Mouse (Mus musculus) hindbrain, embryonic 14.5 days (tissue): ENCODE data around the gene Gnb5. TPM values are rescaled to one million over a fixed set of nuclear protein-coding genes. Genes with fewer than 3 reads are reported as not detected.

ENCODE experiments used
- ATAC-seq: fragments of 200-750 bp; cut with Nextera tagmentation; 2 replicates; pipeline ENCODE4 v1.8.0; 2017; ENCODE audit warnings: moderate number of reproducible peaks, mild to moderate bottlenecking, moderate TSS enrichment, moderate library complexity; ENCODE audit not compliant: low FRiP score
- DNase-seq: peaks from one replicate; pipeline ENCODE4 v3.0.0-alpha.2; 2015; ENCODE audit warnings: low spot score
- H3K27ac ChIP-seq: fragments of 300-500 bp; sonication (generic); 2 replicates; pipeline ENCODE4 v1.5.1; 2014; ENCODE audit warnings: mild to moderate bottlenecking, moderate library complexity
- H3K27me3 ChIP-seq: fragments of 300-500 bp; sonication (generic); 2 replicates; pipeline ENCODE4 v1.6.1; 2014; ENCODE audit warnings: mild to moderate bottlenecking, low read length, mixed read lengths; ENCODE audit not compliant: control insufficient read depth, insufficient read depth
- H3K36me3 ChIP-seq: fragments of 300-500 bp; sonication (generic); replicated peaks from 2 replicates; pipeline ENCODE4 v1.6.1; 2014; ENCODE audit not compliant: control insufficient read depth, insufficient read depth
- H3K4me1 ChIP-seq: fragments of 300-500 bp; sonication (generic); replicated peaks from 2 replicates; pipeline ENCODE4 v1.6.1; 2014; ENCODE audit warnings: antibody characterized with exemption, low read length, mixed read lengths; ENCODE audit not compliant: control insufficient read depth, insufficient read depth
- H3K4me2 ChIP-seq: fragments of 300-500 bp; sonication (generic); replicated peaks from 2 replicates; pipeline ENCODE4 v1.6.1; 2014; ENCODE audit warnings: mild to moderate bottlenecking, moderate library complexity
- H3K4me3 ChIP-seq: fragments of 300-500 bp; sonication (generic); replicated peaks from 2 replicates; pipeline ENCODE4 v1.5.1; 2014; ENCODE audit warnings: mild to moderate bottlenecking, low read length
- H3K9ac ChIP-seq: fragments of 300-500 bp; sonication (generic); 2 replicates; pipeline ENCODE4 v1.6.1; 2014
- H3K9me3 ChIP-seq: fragments of 300-500 bp; sonication (generic); 2 replicates; pipeline ENCODE4 v1.6.1; 2016; ENCODE audit warnings: low read length; ENCODE audit not compliant: control insufficient read depth
- WGBS: fragments of 180-500 bp; shearing (Covaris S2); extraction: QIAGEN DNeasy Blood & Tissue Kit; methylation state at CpG from one replicate; pipeline ENCODE4 v1.1.7; 2014; 5-methylcytosine and 5-hydroxymethylcytosine counted together
- polyA plus RNA-seq: library from polyadenylated mRNA; unstranded; fragments of >200 nt; fragmentation: Nextera tagmentation; extraction: Ambion mirVana; gene quantifications from 2 replicates; pipeline ENCODE4 v1.2.1, GENCODE M21; 2014

The Gnb5 gene
- polyA plus RNA-seq, 1 experiment from 2014 or later, result 89.7 TPM

DNA sequence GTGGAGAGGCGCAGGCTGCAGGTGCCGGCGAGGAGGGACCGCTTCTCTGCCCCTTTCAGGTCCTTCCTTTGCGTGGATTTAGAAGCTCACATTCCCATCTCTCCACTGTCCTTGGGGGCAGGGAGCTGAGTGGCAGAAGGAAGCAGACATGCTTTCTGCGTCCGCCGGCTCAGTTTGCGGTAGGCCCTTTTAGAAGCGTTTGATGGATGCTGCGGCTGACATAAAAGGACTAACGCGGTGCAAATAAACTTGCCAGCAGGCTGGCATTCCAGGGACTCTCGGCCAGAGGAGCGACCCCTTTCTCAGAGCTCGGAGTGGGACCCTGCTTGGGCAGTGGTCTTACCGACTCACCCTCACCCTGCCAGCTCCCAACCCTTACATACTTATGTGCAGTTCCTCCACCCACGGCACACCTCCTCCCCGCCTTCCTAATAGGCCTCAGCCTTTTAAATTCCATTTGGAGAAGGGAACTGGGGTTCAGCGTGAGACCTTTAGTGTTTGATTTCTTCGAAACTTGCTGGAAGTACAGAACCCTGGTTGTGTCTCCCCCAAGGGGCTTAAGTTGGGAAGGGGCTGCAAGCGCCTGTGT, 8.5 kb downstream of the Gnb5 start:
- Histone ChIP-seq H3K4me2 (peak overlapping the region; percentile 74), H3K4me3 (peak overlapping the region; percentile 82), H3K4me1 (peaks cover 29% of the 10 kb centered on the region), H3K9ac (peak overlapping the region; percentile 90), H3K36me3 (no peaks in the 10 kb centered on the region), H3K27ac (peak overlapping the region; percentile 87), H3K9me3 (no peaks in the 10 kb centered on the region), H3K27me3 (no peaks in the 10 kb centered on the region)
- ATAC-seq (peak; percentile 7; the same call in 1 of the 2 replicates), DNase-seq (peak; percentile 28)
- 1% methylated on average over 22 of the region's 22 CpGs for WGBS

DNA sequence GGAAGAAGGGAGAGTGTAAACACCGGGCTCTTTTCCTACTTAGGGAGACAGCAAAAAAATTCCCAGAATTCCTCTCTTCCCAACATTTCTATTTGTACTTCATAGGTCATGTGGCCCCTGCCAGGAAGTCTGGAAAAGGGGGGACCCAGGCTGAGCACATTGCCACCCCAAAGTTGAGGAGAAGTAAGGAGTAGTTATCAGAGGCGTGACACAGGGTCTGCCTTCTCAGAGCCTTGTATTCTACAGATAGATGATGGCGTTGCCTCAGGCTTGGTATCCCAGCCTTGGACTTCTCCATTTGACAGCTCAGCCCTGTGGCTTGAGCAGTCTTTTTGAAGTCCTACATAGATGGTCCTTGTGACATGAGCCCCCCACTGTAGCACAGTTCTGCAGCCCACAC, 9.2 kb downstream of the Gnb5 start:
- WGBS, result 64% methylated on average over 3 of the region's 3 CpGs
- Histone ChIP-seq H3K4me1 (peaks cover 29% of the 10 kb centered on the region), H3K27me3 (no peaks in the 10 kb centered on the region), H3K27ac (no peak overlapping the region), H3K9me3 (no peaks in the 10 kb centered on the region), H3K9ac (peak overlapping the region; percentile 90), H3K36me3 (no peaks in the 10 kb centered on the region), H3K4me2 (peak overlapping the region; percentile 74), H3K4me3 (peak overlapping the region; percentile 82)
- no peak for ATAC-seq
- DNase-seq, result no peak

DNA sequence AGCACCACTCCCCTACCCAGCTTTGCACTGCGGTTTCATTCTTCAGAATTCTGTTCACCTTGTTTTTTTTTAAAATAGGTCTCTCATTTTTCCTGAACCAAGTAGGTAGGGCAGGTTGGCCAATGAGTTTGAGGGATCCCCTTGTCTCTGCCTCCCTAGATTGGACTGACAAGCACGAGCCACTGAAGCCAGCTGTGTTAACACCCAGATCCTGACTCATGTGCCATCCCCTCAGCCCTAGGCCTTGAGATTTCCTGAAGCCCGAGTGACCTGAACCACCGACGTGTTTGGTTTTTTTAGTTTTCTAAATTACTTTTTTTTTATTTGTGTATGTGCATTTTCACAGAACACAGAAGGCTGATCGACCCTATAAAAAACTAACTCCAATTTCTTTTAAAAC, 10.7 kb downstream of the Gnb5 start:
- Histone ChIP-seq H3K4me1 (peaks cover 29% of the 10 kb centered on the region), H3K4me3 (no peak overlapping the region), H3K9me3 (no peaks in the 10 kb centered on the region), H3K9ac (no peak overlapping the region), H3K27me3 (no peaks in the 10 kb centered on the region), H3K36me3 (no peaks in the 10 kb centered on the region), H3K4me2 (no peak overlapping the region), H3K27ac (no peak overlapping the region)
- ATAC-seq (no peak), DNase-seq (no peak)
- WGBS, result 97% methylated on average over 6 of the region's 6 CpGs

DNA sequence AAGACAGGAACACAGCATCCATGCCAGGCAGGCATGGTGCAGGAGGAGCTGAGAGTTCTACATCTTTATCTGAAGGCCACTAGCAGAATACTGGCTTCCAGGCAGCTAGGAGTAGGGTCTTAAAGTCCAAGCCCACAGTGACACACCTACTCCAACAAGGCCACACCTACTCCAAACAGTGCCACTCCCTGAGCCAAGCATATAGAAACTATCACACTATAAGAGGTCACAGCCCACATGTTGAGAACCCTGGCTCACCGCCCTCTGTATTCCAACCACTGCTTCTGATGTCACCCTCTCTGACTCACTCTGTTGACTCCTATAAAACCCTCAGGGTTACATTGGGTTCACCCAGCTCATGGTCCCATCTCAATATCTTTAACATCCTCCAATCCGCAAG, 12.1 kb downstream of the Gnb5 start:
- 92% methylated on average over 2 of the region's 2 CpGs for WGBS
- H3K4me2 ChIP-seq, result no peak overlapping the region
- DNase-seq (no peak), ATAC-seq (no peak)
- H3K27me3 ChIP-seq, result no peaks in the 10 kb centered on the region
- H3K4me1 ChIP-seq, result peaks cover 29% of the 10 kb centered on the region
- no peak overlapping the region for H3K4me3 ChIP-seq
- no peak overlapping the region for H3K27ac ChIP-seq
- no peak overlapping the region for H3K9ac ChIP-seq
- no peaks in the 10 kb centered on the region for H3K36me3 ChIP-seq
- no peaks in the 10 kb centered on the region for H3K9me3 ChIP-seq

DNA sequence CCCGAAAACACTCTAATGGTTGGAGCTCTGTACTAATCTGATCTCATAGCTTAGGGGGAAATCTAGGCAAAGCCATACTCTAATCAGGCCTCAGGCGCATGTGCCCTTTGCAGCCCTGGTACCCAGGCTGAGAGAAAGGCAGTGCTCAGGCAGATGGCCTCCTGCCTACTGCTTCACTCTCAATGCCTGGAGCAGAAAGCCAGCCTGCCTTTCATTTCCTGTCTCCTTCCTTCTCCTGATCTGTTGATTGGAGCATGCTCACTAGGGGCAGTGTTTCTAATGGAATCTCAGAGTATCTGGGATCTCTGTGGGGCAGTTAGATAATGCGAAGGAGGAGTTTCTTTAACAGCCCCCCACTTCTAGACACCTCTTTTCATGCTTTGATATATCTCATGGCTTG, 13.3 kb downstream of the Gnb5 start:
- Histone ChIP-seq H3K27ac (peak overlapping the region; percentile 26; the same call in 1 of the 2 replicates), H3K9ac (no peak overlapping the region), H3K9me3 (no peaks in the 10 kb centered on the region), H3K4me2 (no peak overlapping the region), H3K36me3 (no peaks in the 10 kb centered on the region), H3K4me3 (no peak overlapping the region), H3K4me1 (peaks cover 24% of the 10 kb centered on the region), H3K27me3 (no peaks in the 10 kb centered on the region)
- ATAC-seq, result no peak
- 81% methylated on average over 3 of the region's 3 CpGs for WGBS
- DNase-seq, result no peak

DNA sequence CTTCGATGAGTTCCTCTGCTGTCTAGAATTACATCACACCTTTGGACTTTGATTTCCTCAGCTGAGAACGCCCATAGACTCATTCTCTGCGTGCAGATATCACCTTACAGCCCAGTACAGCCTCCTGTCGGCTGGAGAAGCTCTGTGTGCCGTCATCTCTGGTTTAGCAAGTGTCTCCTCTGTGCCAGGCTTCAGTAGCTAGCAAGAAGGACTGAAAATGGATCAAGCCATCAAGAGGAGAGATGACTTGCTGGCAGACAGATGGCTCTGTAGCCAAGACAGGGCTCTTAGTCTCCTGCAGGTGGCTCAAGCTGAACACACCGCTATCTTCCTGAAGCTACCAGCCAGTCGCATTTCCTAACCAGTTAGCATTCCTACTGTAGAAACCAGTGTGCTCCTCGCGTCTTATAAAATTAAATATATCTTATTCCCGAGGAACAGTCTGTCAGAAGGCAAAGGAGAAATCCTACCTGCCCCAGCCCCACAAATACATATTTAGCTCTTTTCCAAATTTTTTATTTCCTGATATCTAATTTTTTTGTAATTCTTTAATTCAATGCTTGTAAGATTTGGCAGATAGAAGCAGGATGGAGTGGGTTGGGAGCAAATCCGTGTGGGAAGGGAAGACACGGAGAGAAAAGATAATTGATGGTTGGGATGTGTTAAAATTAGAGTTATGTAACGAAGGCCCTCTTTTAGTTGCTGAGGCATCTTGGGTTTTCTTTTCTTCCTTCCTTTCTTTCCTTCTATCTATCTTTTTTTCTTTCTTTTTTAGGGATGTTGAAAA, 16.2 kb downstream of the Gnb5 start:
- WGBS, result 87% methylated on average over 13 of the region's 13 CpGs
- H3K9ac ChIP-seq, result no peak overlapping the region

DNA sequence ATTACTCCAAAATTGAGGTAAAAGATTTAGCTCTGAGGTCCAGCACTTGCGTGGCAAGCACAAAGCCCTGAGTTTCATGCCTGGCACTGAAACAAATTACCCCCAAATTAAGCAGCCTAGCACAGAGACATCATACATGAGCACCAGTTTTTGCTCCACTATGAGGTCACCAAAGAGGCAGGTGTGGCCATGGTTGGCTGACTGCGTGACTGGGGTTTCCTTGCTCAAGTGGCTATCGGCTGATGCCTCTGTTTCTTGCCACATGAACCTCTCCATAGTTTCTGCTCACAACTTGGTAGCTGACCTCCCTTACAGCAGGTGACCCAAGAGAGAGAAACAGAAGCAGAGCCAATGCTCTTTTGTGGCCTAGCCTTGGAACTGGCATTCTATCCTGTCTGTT, 22.0 kb downstream of the Gnb5 start:
- peaks cover 56% of the 10 kb centered on the region for H3K36me3 ChIP-seq
- no peak for ATAC-seq

More for the DNA sequence above, 16.2 kb downstream of the Gnb5 start:
- no peaks in the 10 kb centered on the region for H3K9me3 ChIP-seq
- peaks cover 2% of the 10 kb centered on the region; the same call in 1 of the 2 replicates for H3K36me3 ChIP-seq
- no peak overlapping the region for H3K27ac ChIP-seq
- H3K4me1 ChIP-seq, result peaks cover 11% of the 10 kb centered on the region; the same call in 1 of the 2 replicates
- no peak for DNase-seq
- H3K4me3 ChIP-seq, result no peak overlapping the region
- no peak overlapping the region for H3K4me2 ChIP-seq
- ATAC-seq, result no peak
- H3K27me3 ChIP-seq, result no peaks in the 10 kb centered on the region

DNA sequence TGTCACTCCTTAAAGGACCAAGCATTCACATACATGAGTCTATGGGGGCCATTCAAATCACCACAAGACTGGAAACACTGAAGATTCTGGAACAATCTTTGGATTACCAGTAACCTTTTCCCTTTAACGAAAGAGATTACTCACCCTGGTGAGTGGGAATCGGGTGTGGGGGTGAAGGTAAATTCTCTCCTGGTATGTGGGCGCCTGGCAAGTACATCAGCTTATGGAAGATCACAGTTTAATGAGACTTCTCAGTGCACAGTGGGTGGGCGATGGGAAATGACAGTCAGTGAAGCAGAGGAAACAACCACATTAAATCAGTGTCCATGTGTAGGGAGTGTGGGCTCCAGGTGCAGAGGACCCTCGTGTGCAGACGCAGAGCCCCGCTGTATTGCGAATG, 24.7 kb downstream of the Gnb5 start:
- Histone ChIP-seq H3K9me3 (no peaks in the 10 kb centered on the region), H3K9ac (no peak overlapping the region), H3K4me3 (no peak overlapping the region), H3K27me3 (no peaks in the 10 kb centered on the region), H3K4me2 (no peak overlapping the region), H3K36me3 (peaks cover 81% of the 10 kb centered on the region), H3K27ac (no peak overlapping the region), H3K4me1 (no peaks in the 10 kb centered on the region)
- ATAC-seq, result no peak
- DNase-seq, result no peak
- 82% methylated on average over 8 of the region's 8 CpGs for WGBS

More for the DNA sequence above, 22.0 kb downstream of the Gnb5 start:
- Histone ChIP-seq H3K4me3 (no peak overlapping the region), H3K4me1 (no peaks in the 10 kb centered on the region), H3K9me3 (no peaks in the 10 kb centered on the region), H3K27me3 (no peaks in the 10 kb centered on the region), H3K27ac (no peak overlapping the region), H3K4me2 (no peak overlapping the region), H3K9ac (no peak overlapping the region)
- DNase-seq, result no peak
- 94% methylated on average over 3 of the region's 3 CpGs for WGBS

DNA sequence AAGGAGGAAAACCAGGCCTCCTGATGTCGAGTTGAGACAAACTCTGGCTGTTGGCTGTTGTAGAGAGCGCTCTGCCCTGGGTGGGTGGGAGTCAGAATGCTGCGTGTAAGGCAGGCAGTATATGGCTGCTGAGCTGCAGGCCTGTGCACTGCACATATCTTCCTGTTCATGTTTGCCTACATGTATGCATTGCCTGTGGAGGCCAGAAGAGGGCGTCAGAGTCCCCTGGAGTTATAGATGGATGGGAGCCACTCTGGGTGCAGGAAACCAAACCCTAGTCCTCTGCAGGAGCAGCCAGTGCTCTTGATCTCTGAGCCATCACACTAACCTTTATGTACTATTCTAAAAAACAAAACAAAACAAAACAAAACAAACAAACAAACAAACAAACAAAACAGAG, 28.4 kb downstream of the Gnb5 start:
- H3K4me2 ChIP-seq, result no peak overlapping the region
- H3K4me3 ChIP-seq, result no peak overlapping the region
- WGBS, result 87% methylated on average over 4 of the region's 4 CpGs
- H3K36me3 ChIP-seq, result peaks cover 95% of the 10 kb centered on the region
- H3K9ac ChIP-seq, result no peak overlapping the region
- ATAC-seq (no peak), DNase-seq (no peak)
- no peak overlapping the region for H3K27ac ChIP-seq
- H3K4me1 ChIP-seq, result no peaks in the 10 kb centered on the region
- no peaks in the 10 kb centered on the region for H3K9me3 ChIP-seq
- H3K27me3 ChIP-seq, result no peaks in the 10 kb centered on the region
